Mouse (Mus musculus): ENCODE measurements around the gene D630023F18Rik. TPM values are rescaled to one million over a fixed set of nuclear protein-coding genes. Genes with fewer than 3 reads are reported as not detected.

D630023F18Rik gene
- total RNA-seq, 1 experiment from 2014 or later, result not detected

DNA sequence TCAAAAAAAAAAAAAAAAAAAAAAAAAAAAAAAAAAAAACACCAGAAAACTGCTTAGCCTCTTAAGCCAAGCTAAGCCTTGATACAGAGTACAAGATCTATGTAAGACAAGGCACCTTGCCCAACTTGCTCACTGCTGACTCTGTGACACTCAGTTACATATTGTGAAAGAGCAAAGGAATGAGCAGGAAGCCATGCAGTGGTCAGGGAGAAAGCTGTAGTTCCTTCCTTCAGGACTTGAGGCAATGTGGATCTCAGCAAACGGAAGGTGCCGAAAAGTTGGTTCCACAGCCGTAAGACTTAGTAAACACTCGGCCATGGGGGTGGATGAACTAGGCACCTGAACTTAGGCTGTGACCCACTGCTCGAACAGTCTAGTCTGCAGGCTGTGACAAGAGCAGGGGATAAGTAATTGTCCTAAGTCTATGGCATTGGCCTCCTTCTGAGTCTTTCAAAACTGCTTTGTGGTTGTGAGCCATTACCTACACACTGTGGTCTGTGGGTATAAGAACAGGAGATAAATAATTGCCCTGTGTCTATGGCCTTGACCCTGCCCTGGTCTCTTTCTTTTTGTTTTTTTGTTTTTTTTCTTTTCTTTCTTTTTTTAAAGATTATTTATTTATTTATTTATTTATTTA, 9.4 kb downstream of the D630023F18Rik start:
- ATAC-seq (replicated peaks; ENCODE audit: insufficient number of reproducible peaks, low FRiP score, low TSS enrichment, poor library complexity, severe bottlenecking), result peak; percentile 76

DNA sequence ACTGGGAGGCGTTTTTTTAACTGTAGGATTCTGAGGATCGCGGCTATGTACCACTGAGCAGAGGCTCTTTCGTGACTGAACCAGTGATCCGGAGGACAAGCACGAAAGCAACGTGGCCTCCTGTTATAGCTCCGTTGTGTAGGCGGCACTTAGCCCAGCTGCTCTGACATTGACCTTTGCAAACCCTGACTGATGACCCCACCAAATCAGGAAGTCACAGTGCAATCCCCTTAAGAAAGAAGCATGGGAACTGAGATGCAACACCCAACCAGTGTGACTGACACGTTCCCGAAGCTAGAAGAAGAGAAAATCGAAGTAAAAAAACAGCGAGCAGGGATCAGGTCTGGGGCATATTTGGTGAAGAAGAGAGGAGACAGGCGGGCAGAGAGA, 10.2 kb downstream of the D630023F18Rik start:
- peak; percentile 84 for ATAC-seq (replicated peaks; ENCODE audit: insufficient number of reproducible peaks, low FRiP score, low TSS enrichment, poor library complexity, severe bottlenecking)

DNA sequence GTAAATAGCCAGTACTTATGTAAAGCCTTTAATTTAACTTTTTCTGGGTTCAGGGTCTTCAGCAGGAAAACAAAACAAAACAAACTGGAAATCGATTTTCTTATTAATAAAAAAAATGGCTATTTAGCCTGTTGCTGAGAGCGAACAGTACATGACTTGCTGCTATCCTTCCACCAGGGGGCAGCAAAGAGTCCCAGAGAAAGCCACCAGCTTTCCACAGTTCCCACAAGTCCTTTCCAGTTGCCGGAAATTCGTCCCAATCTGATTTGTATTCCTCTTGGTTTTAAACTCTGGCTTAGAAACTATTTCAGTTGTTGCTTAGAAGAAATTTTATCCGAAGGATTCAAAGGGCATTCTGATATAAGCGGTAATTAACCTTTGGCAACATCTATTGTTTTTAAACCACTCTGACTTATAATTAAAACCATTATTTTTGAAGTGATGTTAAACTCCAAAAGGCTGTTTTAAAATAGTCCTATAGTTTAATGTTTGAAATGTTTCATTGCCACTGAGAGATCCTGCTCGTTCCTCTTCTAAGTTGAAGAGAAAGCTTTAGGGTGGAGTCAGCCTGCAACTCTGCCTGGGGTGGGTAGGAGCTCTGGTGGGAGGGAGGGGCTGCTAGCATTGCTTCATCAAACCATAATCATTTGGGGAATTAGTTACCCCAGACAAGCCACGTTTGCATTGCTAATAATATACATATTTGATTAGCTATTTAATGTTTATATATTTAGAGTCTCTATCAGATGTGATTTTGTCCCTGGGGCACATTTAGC, 10.8 kb downstream of the D630023F18Rik start:
- no peak; the same call in 1 of the 2 replicates for ATAC-seq (replicated peaks; ENCODE audit: insufficient number of reproducible peaks, low FRiP score, low TSS enrichment, poor library complexity, severe bottlenecking)

DNA sequence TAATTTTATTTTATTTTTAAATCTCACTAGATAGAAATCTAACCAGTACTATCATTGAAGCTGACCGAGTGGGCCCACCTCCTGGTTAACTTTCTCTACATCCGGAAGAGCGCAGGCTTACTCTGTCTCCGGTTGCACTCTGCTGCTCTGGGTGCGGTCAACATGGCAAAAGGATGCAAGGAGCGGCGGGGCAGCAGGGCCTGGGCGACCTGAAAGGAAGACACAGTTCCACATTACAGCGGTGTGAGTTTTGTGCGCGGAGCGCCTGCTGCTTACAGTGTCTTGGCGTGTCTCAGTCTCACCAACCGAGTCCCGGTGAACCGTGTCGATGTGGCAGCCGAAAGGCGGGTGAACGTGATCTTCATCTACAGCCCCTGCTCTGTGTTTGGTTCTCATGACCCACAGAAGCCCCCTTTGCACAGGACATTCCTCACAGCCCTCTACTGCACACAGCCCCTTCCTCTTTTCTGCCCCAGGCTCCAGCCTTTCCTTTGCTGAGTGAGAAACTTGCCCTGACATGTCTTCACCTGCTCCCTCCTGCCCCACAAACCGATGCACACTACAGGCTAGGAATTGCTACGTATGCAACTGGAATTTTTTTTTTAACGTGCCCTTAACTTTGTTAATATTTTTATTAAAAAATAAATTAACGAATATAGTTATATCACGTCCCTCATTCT, 13.1 kb downstream of the D630023F18Rik start:
- ATAC-seq (replicated peaks; ENCODE audit: insufficient number of reproducible peaks, low FRiP score, low TSS enrichment, poor library complexity, severe bottlenecking), result no peak

DNA sequence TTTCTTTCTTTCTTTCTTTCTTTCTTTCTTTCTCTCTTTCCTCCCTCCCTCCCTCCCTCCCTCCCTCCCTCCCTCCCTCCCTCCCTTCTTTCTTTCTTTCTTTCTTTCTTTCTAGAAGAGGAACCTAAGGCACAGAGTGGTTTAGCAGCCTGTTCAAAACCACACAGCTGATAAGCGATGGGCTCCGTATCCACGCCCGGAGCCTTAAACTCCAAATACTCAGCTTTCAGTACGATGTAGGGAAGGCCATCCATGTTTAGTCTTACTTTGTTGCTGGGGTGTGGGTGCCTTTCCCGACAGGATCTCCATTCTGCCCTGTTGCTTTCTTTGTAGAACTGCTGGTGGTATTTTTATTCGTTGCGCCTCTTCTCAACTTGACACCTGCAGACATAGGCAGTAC, 13.8 kb downstream of the D630023F18Rik start:
- no peak for ATAC-seq (replicated peaks; ENCODE audit: insufficient number of reproducible peaks, low FRiP score, low TSS enrichment, poor library complexity, severe bottlenecking)

DNA sequence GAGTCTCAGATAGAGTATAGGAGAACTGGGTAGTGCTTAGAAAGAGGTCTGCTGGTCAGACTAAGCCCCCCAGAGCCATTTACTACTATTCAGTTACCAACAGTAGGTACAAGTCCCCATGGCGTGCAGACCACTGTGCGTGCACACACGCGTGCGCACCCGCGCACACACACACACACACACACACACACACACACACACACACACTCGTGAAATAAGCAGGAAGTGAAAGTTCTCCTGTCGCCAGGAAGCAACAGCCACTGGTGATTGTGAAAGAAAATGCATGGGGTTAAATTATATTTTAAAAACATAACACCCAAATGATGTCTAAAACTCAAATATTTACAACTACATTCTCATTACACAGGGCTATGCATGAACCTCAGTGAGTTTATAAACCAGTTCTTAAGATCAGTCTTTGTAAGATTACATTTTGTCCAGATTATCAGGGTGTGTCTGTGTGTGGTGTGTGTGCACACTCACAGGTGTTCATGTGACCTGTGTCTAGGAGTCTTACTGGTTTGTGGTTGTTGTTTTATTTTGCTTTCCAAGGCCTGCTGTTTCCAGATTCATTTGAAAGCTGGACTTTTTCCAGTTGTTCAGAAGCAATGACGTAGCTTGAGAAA, 15.2 kb downstream of the D630023F18Rik start:
- peak; percentile 38; the same call in 1 of the 2 replicates for ATAC-seq (replicated peaks; ENCODE audit: insufficient number of reproducible peaks, low FRiP score, low TSS enrichment, poor library complexity, severe bottlenecking)

DNA sequence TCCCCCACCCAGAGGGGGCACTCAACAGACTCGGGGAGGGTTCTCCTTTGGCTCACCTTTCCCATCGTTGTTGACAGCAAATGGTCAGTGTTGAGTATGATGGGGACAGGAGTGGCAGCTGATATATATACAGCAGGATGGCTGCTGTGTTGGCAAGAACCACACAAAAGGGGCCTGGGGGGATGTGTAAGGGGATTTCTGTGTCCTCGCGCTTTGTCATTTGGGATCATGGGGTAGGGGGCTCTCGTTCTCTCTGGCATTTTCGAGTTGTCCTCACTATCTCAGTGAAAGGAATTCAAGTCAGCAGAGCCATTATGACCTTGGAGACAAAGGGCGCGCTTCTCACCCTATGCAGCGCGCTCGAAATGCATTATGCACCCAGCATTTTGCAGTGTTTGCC, 19.7 kb downstream of the D630023F18Rik start, which contains the start of gene Cryga:
Gene Cryga (minus strand): TSS at position 101 of the 400 bp plus-strand sequence.
- no peak for ATAC-seq (replicated peaks; ENCODE audit: insufficient number of reproducible peaks, low FRiP score, low TSS enrichment, poor library complexity, severe bottlenecking)

DNA sequence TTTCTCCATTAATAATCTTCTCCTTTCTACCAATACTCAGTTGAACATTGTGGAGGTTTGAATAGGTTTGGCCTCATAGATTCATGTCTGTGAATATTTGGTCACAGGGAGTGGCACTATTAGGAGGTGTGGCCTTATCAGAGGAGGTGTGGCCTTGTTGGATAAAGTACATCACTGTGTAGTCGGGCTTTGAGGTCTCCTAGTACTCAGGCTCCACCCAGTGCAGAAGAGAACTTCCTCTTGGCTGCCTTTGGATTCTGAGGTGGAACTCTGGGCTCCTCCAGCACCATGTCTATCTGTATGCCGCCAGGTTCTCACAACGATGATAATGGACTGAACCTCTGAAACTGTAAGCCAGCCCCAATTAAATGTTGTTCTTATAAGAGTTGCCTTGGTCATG, 26.1 kb downstream of the D630023F18Rik start:
- no peak for ATAC-seq (replicated peaks; ENCODE audit: insufficient number of reproducible peaks, low FRiP score, low TSS enrichment, poor library complexity, severe bottlenecking)

DNA sequence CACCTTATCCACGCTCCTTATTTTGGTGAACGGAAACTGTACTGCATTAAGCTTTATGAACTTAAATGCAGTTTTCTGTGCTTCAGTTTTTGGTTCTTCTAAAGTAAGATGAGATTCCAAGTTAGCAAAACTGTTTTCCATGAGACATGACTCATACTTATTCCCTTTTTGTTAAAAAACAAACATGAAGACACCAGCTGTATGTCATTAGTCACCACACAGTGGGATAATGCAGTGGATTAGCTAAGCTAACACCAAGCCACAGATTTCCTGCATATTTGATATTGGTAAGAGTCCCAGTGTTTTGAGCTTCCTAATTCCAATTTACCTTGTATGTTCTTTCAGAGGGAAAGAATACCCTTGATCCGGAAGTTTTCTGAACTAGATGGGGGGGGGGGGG, 31.4 kb downstream of the D630023F18Rik start:
- ATAC-seq (replicated peaks; ENCODE audit: insufficient number of reproducible peaks, low FRiP score, low TSS enrichment, poor library complexity, severe bottlenecking), result no peak

DNA sequence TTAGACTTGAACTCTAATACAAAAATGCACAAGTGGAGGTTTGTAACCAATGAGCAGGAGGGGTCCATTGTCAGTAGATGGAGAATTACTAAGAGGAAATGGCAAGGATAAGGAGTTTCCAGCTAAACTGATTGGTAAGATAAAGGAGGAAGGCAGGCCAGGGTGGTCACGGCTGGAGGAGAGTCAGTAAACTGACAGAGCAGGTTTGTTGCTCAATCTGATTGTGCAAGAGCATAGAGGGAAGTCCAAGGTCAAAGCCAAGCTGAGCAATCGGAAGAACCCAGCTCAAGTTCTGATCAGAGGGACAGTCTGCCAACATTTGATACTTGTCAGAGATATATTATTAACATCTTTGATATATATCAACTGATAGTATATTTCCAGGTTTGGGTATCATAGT, 32.6 kb downstream of the D630023F18Rik start:
- ATAC-seq (replicated peaks; ENCODE audit: insufficient number of reproducible peaks, low FRiP score, low TSS enrichment, poor library complexity, severe bottlenecking), result peak; percentile 91

DNA sequence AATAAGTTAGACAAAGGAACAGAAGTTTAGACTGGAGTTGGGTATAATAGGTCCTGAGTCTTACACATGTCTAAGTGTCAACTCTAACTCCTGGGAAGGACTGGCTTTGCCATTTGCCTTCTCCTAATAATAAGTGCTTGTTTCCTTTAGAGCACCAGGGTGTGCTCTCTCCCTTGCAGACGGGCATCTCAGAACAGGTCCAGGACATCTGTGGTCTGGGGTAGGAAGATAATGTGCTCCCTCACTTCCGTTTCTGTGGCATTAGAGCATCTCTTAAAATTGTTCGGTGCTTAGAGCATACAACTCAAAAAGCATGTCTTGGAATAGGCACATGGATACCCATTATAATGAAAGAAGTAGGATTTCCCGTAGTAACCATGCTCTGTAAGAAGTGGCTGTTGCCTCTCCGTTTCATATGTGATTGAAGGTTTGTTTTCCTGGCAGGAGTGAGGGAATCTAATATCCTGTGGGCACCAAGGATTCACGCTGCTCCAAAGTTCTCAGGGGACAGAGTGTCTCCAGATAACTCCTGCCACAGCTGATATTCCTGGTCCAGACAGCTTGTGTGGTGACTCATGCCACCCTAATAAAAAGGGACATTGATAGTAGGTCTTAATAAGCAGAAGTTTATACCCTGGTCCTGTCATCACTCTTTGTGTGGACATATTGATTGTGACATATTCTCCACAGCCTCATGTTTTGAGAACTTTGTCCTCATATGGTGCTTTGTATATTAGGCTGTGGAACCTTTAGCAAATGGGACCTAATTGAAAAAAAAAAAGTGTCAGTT, 34.3 kb downstream of the D630023F18Rik start:
- peak; percentile 74 for ATAC-seq (replicated peaks; ENCODE audit: insufficient number of reproducible peaks, low FRiP score, low TSS enrichment, poor library complexity, severe bottlenecking)

DNA sequence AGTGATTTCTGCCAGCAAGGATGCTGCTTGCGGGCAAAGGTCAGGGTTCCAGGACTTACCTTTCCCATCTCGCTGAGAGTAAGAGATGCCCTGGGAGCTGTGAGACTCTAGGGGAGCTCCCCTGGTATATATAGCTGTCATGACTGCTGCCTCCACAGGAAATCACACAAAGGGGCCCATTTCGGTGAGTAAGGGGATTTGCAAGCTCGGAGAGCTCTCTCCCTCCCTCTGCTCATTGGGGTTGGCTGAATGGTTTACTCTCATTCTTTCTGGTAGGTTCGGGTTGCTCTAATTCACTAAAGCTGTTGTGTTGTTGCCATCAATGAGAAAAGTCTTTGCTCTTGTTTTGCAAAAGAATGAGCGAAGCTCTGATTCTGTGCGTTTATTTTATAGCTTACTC, 40.8 kb downstream of the D630023F18Rik start, which contains the start of gene Crygb:
Gene Crygb (minus strand): TSS at position 101 of the 400 bp plus-strand sequence.
- no peak for ATAC-seq (replicated peaks; ENCODE audit: insufficient number of reproducible peaks, low FRiP score, low TSS enrichment, poor library complexity, severe bottlenecking)

DNA sequence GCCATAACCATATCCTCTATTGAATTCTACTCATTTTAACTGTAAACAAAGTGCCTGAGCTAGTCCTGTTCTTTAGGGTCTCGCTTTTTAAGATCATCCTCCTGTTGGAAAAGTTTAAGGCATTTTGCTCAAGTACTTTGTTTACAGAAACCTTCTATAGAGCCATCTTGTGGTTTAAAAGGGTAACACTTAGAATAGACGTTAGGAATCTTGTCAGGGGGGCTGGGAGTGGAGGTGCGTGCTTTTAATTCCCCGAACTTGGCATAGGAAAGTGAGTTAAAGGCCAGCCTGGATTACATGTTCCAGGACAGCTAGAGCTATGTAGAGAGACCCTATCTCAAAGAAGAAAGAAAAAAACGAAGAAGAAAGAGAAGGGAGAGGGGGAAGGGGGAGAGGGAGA, 47.4 kb downstream of the D630023F18Rik start:
- ATAC-seq (replicated peaks; ENCODE audit: insufficient number of reproducible peaks, low FRiP score, low TSS enrichment, poor library complexity, severe bottlenecking), result no peak

DNA sequence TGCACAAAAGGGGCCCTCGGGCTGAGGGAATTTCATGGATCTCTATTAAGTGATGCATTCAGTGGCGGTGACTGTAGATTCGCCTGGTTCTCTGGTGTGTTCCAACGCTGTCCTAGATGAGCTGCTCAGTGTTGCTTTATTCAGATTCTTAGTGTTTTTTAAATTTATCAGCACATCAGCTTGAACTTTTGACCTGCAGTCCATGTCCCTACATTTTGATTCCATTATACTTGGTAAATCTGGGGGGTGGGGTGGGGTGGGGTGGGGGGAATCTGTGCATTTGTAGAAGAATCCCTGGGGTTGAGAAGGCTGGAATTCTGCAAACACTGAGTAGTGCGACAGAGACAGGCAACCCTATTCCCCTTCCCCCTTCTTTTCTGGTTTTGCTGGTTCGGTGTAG, 49.4 kb downstream of the D630023F18Rik start, which contains the start of gene Crygc:
Gene Crygc (minus strand): TSS at position 101 of the 400 bp plus-strand sequence.
- no peak for ATAC-seq (replicated peaks; ENCODE audit: insufficient number of reproducible peaks, low FRiP score, low TSS enrichment, poor library complexity, severe bottlenecking)

DNA sequence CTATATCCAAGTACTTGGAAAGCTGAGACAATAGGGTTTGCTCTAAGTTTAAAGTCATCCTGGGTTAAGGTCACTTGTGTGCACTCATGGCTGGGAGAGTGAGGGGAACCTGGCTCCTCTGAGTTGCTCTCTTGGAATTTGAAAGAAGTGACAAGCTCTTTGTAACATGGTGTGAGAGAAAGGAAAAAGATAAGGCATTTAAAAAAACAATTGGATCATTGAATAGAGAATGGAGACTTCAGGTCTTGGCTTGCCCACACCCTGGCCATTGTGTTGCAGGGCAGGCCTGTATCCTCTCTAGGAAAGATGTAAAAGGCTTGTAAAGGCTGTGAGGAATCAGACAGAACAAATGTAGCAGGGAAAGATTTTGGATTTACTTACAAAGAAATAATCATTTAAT, 55.2 kb downstream of the D630023F18Rik start:
- ATAC-seq (replicated peaks; ENCODE audit: insufficient number of reproducible peaks, low FRiP score, low TSS enrichment, poor library complexity, severe bottlenecking), result no peak

DNA sequence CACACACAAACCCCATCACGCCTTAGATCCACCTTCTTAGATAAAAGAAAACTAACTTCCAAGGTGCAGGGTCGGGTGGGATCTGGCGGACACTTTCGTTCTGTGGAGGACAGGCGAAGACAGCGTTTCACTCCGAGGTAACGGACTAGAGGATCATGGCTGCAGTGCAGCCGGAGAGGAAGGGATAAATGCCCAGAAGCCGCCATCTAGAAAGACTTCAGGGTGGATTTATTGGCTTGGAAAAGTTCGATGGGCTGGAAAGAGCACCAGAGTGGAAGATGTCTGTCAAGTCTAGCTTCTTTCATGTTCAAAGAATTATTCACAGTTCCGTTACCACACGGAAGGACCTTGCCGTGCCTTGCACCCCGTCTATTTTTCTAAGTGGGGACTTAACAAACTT, 58.8 kb downstream of the D630023F18Rik start:
- ATAC-seq (replicated peaks; ENCODE audit: insufficient number of reproducible peaks, low FRiP score, low TSS enrichment, poor library complexity, severe bottlenecking), result no peak

DNA sequence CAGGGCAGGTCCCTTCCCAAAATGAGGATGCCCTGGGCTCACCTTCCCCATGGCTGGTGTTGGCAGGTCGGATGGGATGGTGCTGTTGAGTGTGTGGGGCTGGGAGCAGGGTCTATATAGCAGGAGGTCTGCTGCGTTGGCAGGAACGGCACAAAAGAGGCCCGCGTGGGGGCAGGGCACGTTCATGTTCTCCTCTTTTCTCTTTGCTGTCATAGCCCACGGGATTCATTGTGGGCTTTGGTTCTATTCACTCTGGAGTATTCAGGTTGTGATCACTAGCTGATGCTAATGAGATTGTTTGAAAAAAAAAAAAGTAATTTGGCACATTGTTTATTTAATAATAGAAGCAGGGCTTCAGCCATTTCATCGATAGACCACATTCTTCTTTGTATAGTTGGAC, 59.7 kb downstream of the D630023F18Rik start, which contains the start of gene Crygd:
Gene Crygd (minus strand): TSS at position 101 of the 400 bp plus-strand sequence.
- ATAC-seq (replicated peaks; ENCODE audit: insufficient number of reproducible peaks, low FRiP score, low TSS enrichment, poor library complexity, severe bottlenecking), result no peak
